Comparison of ENCODE assay signal across 16 mouse cellular contexts in the genomic region with DNA sequence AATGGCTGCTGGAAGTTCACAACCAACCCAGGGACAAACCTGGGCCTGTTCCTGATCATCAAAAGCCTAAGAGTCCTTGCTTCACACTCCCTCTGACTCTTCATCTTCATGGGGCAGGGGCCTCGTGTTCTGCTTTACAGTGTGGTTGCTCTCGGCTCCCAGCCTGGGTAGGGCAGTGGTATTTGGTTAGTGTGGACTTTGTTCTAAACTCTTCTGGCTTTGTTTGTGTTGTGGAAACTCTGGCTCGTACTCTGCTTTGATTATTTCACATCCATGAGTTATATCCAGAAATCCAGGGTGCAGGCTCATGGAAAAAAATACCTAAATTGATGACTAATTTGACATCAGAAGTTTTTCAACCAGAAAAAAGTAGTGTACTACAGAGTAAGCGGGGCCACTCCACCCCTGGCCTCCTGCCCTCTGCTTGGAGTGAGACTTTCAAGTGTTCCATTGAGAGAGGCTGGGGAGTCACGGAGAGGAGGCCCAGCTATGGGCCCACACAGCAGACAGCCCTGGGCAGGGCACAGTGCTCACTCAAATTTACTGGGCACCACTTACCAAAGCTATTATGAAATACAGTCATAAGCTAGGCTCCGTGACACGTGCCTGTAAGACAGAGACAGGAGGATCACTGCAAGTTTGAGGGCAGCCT.
DNase-seq lines count a peak whose midpoint lies in the region; ATAC-seq and TF ChIP-seq lines count a peak whose summit lies in the region.
"Had no signal": no experiment of that assay in that cellular context is flagged by ENCODE, and none has a peak within 500 bp of the region (broad histone marks: within the 10 kb centered on the region; RNA-seq: fewer than 3 reads in every experiment).

No protein-coding gene starts in this region.

- H3K27ac ChIP-seq in kidney, postnatal 0 days: no peak overlapping the region
- 0 out of 2 replicates have a peak overlapping the region, but pooled peaks have one; percentile 13 for H3K27ac ChIP-seq in intestine, embryonic 15.5 days
- no peak overlapping the region; the same call in 1 of the 2 replicates for H3K27ac ChIP-seq in stomach, embryonic 15.5 days
- H3K27ac ChIP-seq: layer of hippocampus, adult 2 months; limb, embryonic 12.5 days; midbrain, embryonic 13.5 days; neural tube, embryonic 12.5 days had no signal

- no peaks in the 10 kb centered on the region for H3K36me3 ChIP-seq in kidney, postnatal 0 days (ENCODE audit: insufficient read depth, low read length)
- H3K36me3 ChIP-seq in intestine, embryonic 15.5 days: no peaks in the 10 kb centered on the region
- H3K36me3 ChIP-seq in stomach, embryonic 15.5 days: no peaks in the 10 kb centered on the region
- H3K36me3 ChIP-seq: limb, embryonic 12.5 days; midbrain, embryonic 13.5 days; neural tube, embryonic 12.5 days had no signal

- 70% methylated on average over 7 of the region's 7 CpGs for WGBS in kidney, postnatal 0 days
- 60% methylated on average over 7 of the region's 7 CpGs for WGBS in intestine, embryonic 15.5 days
- 67% methylated on average over 7 of the region's 7 CpGs for WGBS in stomach, embryonic 15.5 days

- H3K4me1 ChIP-seq in kidney, postnatal 0 days (replicated peaks; ENCODE audit: insufficient read depth, low read length): no peaks in the 10 kb centered on the region
- peaks cover 16% of the 10 kb centered on the region for H3K4me1 ChIP-seq in intestine, embryonic 15.5 days (replicated peaks)
- no peaks in the 10 kb centered on the region for H3K4me1 ChIP-seq in stomach, embryonic 15.5 days
- H3K4me1 ChIP-seq: midbrain, embryonic 13.5 days; neural tube, embryonic 12.5 days had no signal

- intact Hi-C loops in left cerebral cortex, postnatal 14 days (cut with DNase I): no loop called here

- no peaks in the 10 kb centered on the region for H3K27me3 ChIP-seq in kidney, postnatal 0 days (ENCODE audit: insufficient read depth, low read length)
- no peaks in the 10 kb centered on the region for H3K27me3 ChIP-seq in intestine, embryonic 15.5 days (replicated peaks)
- H3K27me3 ChIP-seq in stomach, embryonic 15.5 days (replicated peaks): no peaks in the 10 kb centered on the region
- H3K27me3 ChIP-seq: CH12.LX; midbrain, embryonic 13.5 days; neural tube, embryonic 12.5 days; Patski had no signal

- no peak overlapping the region for H3K9ac ChIP-seq in kidney, postnatal 0 days (ENCODE audit: low read depth, low read length)
- H3K9ac ChIP-seq in intestine, embryonic 15.5 days: no peak overlapping the region
- no peak overlapping the region for H3K9ac ChIP-seq in stomach, embryonic 15.5 days
- H3K9ac ChIP-seq: limb, embryonic 12.5 days; midbrain, embryonic 13.5 days; neural tube, embryonic 12.5 days had no signal

- TF ChIP-seq CTCF in kidney, postnatal 0 days (IDR thresholded peaks at IDR 0.05; ENCODE audit: low read depth): no peak

- no peak for ATAC-seq in kidney, postnatal 0 days (replicated peaks; ENCODE audit: low FRiP score, low read depth)
- peak; percentile 78 for ATAC-seq in intestine, embryonic 15.5 days
- peak; percentile 79 for ATAC-seq in stomach, embryonic 15.5 days (ENCODE audit: insufficient read depth, low FRiP score, low read depth)
- ATAC-seq: inflammation-experienced regulatory T-cells, adult 6 months; midbrain, embryonic 13.5 days; Patski had no signal

- no peak overlapping the region for H3K4me3 ChIP-seq in kidney, postnatal 0 days (replicated peaks; ENCODE audit: low read depth, low read length)
- no peak overlapping the region for H3K4me3 ChIP-seq in intestine, embryonic 15.5 days (replicated peaks)
- no peak overlapping the region for H3K4me3 ChIP-seq in stomach, embryonic 15.5 days (replicated peaks)
- H3K4me3 ChIP-seq: erythroblast, embryonic 14.5 days; layer of hippocampus, adult 2 months; limb, embryonic 12.5 days; midbrain, embryonic 13.5 days; neural tube, embryonic 12.5 days had no signal

- H3K4me2 ChIP-seq in kidney, postnatal 0 days (ENCODE audit: low read length): no peak overlapping the region
- no peak overlapping the region for H3K4me2 ChIP-seq in intestine, embryonic 15.5 days (replicated peaks)
- no peak overlapping the region for H3K4me2 ChIP-seq in stomach, embryonic 15.5 days
- H3K4me2 ChIP-seq: midbrain, embryonic 13.5 days; neural tube, embryonic 12.5 days had no signal

- no peaks in the 10 kb centered on the region for H3K9me3 ChIP-seq in kidney, postnatal 0 days (replicated peaks; ENCODE audit: low read length)
- H3K9me3 ChIP-seq in intestine, embryonic 15.5 days: no peaks in the 10 kb centered on the region
- no peaks in the 10 kb centered on the region for H3K9me3 ChIP-seq in stomach, embryonic 15.5 days
- H3K9me3 ChIP-seq: limb, embryonic 12.5 days; midbrain, embryonic 13.5 days; neural tube, embryonic 12.5 days had no signal

- peak; percentile 6 for DNase-seq in kidney, postnatal 0 days (ENCODE audit: low spot score)
- no peak for DNase-seq in kidney, adult 9 months
- peak; percentile 81 to 86 for DNase-seq in lung, adult 18-20 months
- DNase-seq in left cerebral cortex, postnatal 14 days (ENCODE audit: low spot score in 2 of 2): no peak
- DNase-seq in testis, postnatal 10 days (ENCODE audit: low spot score): no peak
- no peak for DNase-seq in kidney, postnatal 14 days

Comparison
In these comparisons a context has a peak if more than half of its experiments do, and no peak if none do; other contexts are left out.
1. DNase-seq: peak in kidney, postnatal 0 days (single experiment) and lung, adult 18-20 months (2 of 2); none in kidney, adult 9 months (single experiment), left cerebral cortex, postnatal 14 days (0 of 2), testis, postnatal 10 days (single experiment) and kidney, postnatal 14 days (single experiment).